Comparison of ENCODE assay signal across 8 mouse cellular contexts in genomic region chrX:20364391-20365365, GRCm38 (mm10). TPM values are rescaled to one million over a fixed set of nuclear protein-coding genes. Genes with fewer than 3 reads are reported as not detected.
A peak's percentile ranks its signal among the peaks of the same experiment; 100 is the strongest.
DNase-seq lines count a peak whose midpoint lies in the region; ATAC-seq lines count a peak whose summit lies in the region.

Rp2 (plus strand) TSS chrX:20364481.

- peak; percentile 100 for ATAC-seq in hindbrain, embryonic 14.5 days (ENCODE audit: low FRiP score)

- H3K4me2 ChIP-seq in hindbrain, embryonic 14.5 days (replicated peaks) = peak within 1 kb of the TSS; percentile 52

- H3K36me3 ChIP-seq in hindbrain, embryonic 14.5 days (replicated peaks; ENCODE audit: control insufficient read depth, insufficient read depth) = no peaks in the 10 kb centered on the region

- peak within 1 kb of the TSS; percentile 61 for H3K4me3 ChIP-seq in hindbrain, embryonic 14.5 days (replicated peaks; ENCODE audit: low read length)

- 20% methylated on average over 35 of the region's 35 CpGs for WGBS in hindbrain, embryonic 14.5 days

- peak within 1 kb of the TSS; percentile 54 for H3K27ac ChIP-seq in hindbrain, embryonic 14.5 days

- no peaks in the 10 kb centered on the region for H3K27me3 ChIP-seq in hindbrain, embryonic 14.5 days (ENCODE audit: control insufficient read depth, insufficient read depth, low read length)

- peaks cover 8% of the 10 kb centered on the region; the same call in 1 of the 2 replicates for H3K4me1 ChIP-seq in hindbrain, embryonic 14.5 days (replicated peaks; ENCODE audit: control insufficient read depth, insufficient read depth, low read length)

- peak within 1 kb of the TSS; percentile 72 for H3K9ac ChIP-seq in hindbrain, embryonic 14.5 days

- peak; percentile 95 for DNase-seq in R1 (ENCODE audit: low read depth, low spot score)
- peak; percentile 79 to 88 for DNase-seq in cerebellum, postnatal 25 days
- peak; percentile 37 to 52 for DNase-seq in frontal cortex, postnatal 25 days (ENCODE audit: low spot score in 2 of 2)
- peak; percentile 74 for DNase-seq in hindbrain, embryonic 14.5 days (ENCODE audit: low spot score)
- DNase-seq in left cerebral cortex, adult 11 months (ENCODE audit: low spot score) = peak; percentile 80
- peak; percentile 84 to 89 for DNase-seq in lung, postnatal 4 days
- DNase-seq in retina, postnatal 7 days (ENCODE audit: low read depth, low spot score) = peak; percentile 56
- DNase-seq in urinary bladder, adult 2 months (ENCODE audit: low spot score) = peak; percentile 57

- H3K9me3 ChIP-seq in hindbrain, embryonic 14.5 days (ENCODE audit: control insufficient read depth, low read length) = no peaks in the 10 kb centered on the region

RNA-seq across cellular contexts. Expression of gene Rp2, which starts in this region (rescaled TPM):
- polyA plus RNA-seq in hindbrain, embryonic 14.5 days (2014; fragmentation: Nextera tagmentation; extraction: Ambion mirVana) = 16.9 and 18.6 TPM in 2 replicates
- 15.8 and 17.2 TPM in 2 replicates for polyA plus RNA-seq in urinary bladder, adult 2 months (2012; rRNA removed)

Comparison
In these comparisons a context has a peak if more than half of its experiments do, and no peak if none do; other contexts are left out.
1. Peak in every context shown above with its lines: DNase-seq, ATAC-seq, H3K4me3 ChIP-seq and H3K27ac ChIP-seq.
2. DNase-seq: peak in every context shown above with its lines; median percentile 95 in R1; 86 in lung, postnatal 4 days; 84 in cerebellum, postnatal 25 days; 80 in left cerebral cortex, adult 11 months; 74 in hindbrain, embryonic 14.5 days; 57 in urinary bladder, adult 2 months; 56 in retina, postnatal 7 days; 44 in frontal cortex, postnatal 25 days.